Mouse (Mus musculus) cortical plate, adult 2 months (tissue): ENCODE data around the gene Man1b1. TPM values are rescaled to one million over a fixed set of nuclear protein-coding genes. Genes with fewer than 3 reads are reported as not detected.

ENCODE experiments used
- H3K27ac ChIP-seq: fragments of 200-500 bp; 2 replicates; pipeline ENCODE4 v1.5.1; 2012; ENCODE audit warnings: low read length, control low read depth, inconsistent platforms; ENCODE audit not compliant: insufficient read depth
- H3K4me1 ChIP-seq: fragments of 200-500 bp; 2 replicates; pipeline ENCODE4 v1.6.1; 2011; ENCODE audit warnings: low read length; ENCODE audit not compliant: control insufficient read depth, insufficient read depth
- H3K4me3 ChIP-seq: fragments of 200-500 bp; 2 replicates; pipeline ENCODE4 v1.5.1; 2011; ENCODE audit warnings: mild to moderate bottlenecking, low read length, control low read depth; ENCODE audit not compliant: insufficient read depth
- CTCF ChIP-seq: fragments of 200-500 bp; IDR thresholded peaks from 2 replicates; pipeline ENCODE4 v1.5.1; 2011; ENCODE audit warnings: mild to moderate bottlenecking, control low read depth, low read length; ENCODE audit not compliant: insufficient read depth; ENCODE audit errors: extremely low read depth
- POLR2A ChIP-seq: fragments of 200-500 bp; IDR thresholded peaks from 2 replicates; pipeline ENCODE4 v1.6.1; 2011; ENCODE audit warnings: mild to moderate bottlenecking, low read length, control low read depth; ENCODE audit not compliant: insufficient read depth; ENCODE audit errors: extremely low read depth
- polyA plus RNA-seq: library from polyadenylated mRNA; depleted of rRNA; stranded (reverse); fragments of >200 nt; gene quantifications from 2 replicates; pipeline ENCODE4 v1.2.3, GENCODE M21; 2012

Man1b1 gene
- polyA plus RNA-seq, 1 experiment, result 28.4 TPM

DNA sequence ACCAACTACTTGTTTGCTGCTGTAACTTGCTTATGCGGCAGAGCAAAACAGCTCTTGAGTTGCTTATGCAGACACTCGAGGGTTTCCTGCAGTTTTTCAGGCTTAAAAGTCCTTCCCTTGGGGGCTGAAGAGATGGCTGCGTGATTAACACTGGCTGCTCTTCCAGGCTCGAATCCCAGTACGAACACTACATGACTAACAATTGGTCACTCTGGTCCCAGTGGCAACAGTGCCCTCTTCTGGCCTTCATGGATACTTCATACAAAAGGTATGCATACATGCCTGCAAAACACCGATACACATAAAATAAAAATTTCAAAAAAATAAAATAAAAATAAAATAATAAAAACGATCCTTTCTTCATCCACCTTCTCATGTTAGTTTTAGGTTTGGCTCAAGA is 3.7 kb upstream of the Man1b1 start:
- no peak overlapping the region for H3K4me3 ChIP-seq
- H3K27ac ChIP-seq, result no peak overlapping the region
- TF ChIP-seq CTCF (peak; percentile 55), POLR2A (no peak)
- peaks cover 2% of the 10 kb centered on the region; the same call in 1 of the 2 replicates for H3K4me1 ChIP-seq

GRCm38 (mm10) chr2:25331470-25331869 is 668 bp upstream of the Man1b1 start:
- Histone ChIP-seq H3K27ac (no peak overlapping the region), H3K4me3 (peak overlapping the region; percentile 46), H3K4me1 (peaks cover 2% of the 10 kb centered on the region; the same call in 1 of the 2 replicates)
- TF ChIP-seq CTCF (no peak), POLR2A (no peak)

GRCm38 (mm10) chr2:25333569-25333968 is 1.4 kb downstream of the Man1b1 start:
- Histone ChIP-seq H3K27ac (no peak overlapping the region), H3K4me3 (peak overlapping the region; percentile 46; the same call in 1 of the 2 replicates), H3K4me1 (peaks cover 2% of the 10 kb centered on the region; the same call in 1 of the 2 replicates)
- TF ChIP-seq CTCF, result no peak

DNA sequence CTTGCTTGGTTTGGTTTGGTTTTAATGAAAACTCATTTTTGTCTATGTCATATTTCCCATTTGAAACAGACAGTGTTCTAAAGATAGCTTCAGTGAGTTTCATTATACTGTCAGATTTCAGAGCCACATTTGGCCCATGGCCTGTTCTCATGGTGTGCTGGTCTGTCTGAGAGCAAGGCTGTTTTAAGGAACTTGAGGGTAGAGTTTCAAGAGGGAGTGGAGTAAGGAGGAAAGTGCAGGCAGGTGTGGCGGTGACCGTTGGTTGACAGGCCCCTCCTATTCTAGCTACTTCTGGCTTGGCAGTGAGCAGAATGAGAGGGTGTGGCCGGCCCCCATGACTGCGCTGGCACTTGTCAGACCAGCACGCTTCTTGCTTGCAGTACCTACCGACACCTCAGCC is 6.2 kb downstream of the Man1b1 start:
- H3K4me1 ChIP-seq, result no peaks in the 10 kb centered on the region; the same call in 1 of the 2 replicates
- H3K27ac ChIP-seq, result no peak overlapping the region
- no peak overlapping the region for H3K4me3 ChIP-seq
- TF ChIP-seq CTCF (no peak), POLR2A (no peak)

DNA sequence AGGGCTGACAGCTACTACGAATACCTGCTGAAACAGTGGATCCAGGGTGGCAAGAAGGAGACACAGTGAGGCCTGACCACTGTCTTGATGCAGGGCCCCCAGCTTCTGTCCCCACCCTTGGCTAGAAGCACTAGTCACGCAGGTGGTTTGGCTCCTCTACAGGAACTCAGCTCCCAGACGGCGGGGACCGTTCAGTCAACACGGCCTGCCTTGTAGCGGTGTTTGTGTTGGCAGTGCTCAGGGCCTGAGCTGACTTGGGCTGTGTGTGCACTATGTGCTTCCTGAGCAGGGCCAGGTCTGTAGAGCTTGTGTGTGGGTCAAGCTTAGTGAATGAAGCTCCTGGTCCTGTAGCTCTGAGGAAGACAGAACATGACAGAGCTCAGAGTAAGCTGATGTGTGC is 16.0 kb downstream of the Man1b1 start:
- H3K27ac ChIP-seq, result no peak overlapping the region
- TF ChIP-seq POLR2A, result no peak
- no peak for TF ChIP-seq CTCF
- no peaks in the 10 kb centered on the region for H3K4me1 ChIP-seq
- H3K4me3 ChIP-seq, result no peak overlapping the region

- H3K4me3 ChIP-seq, result no peak overlapping the region
- TF ChIP-seq POLR2A (no peak), CTCF (no peak)
- no peaks in the 10 kb centered on the region for H3K4me1 ChIP-seq
- no peak overlapping the region for H3K27ac ChIP-seq
These were observed 17.4 kb downstream of the Man1b1 start for GRCm38 (mm10) chr2:25349499-25349898.

DNA sequence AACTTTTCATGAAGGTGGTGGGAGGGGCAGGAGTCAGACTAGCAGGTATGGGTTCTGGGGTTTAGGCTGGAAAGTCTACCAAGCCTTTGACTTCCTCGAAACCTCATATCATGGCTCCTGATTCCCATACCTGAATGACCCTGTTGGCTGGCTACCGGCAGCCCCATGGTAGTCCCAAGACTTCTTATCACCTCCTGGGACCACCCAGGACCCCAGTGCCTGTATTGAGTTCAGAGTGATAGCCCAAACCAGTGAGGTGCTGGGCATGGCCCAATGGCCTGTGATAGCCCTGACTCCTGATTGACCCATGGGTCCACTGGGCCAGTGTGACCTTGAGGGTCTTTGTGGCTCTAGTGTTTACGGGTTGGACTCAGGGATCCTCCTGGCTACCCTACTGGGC is 18.6 kb downstream of the Man1b1 start:
- Histone ChIP-seq H3K4me3 (no peak overlapping the region), H3K27ac (no peak overlapping the region), H3K4me1 (peaks cover 7% of the 10 kb centered on the region)
- no peak for TF ChIP-seq POLR2A
- TF ChIP-seq CTCF, result no peak

DNA sequence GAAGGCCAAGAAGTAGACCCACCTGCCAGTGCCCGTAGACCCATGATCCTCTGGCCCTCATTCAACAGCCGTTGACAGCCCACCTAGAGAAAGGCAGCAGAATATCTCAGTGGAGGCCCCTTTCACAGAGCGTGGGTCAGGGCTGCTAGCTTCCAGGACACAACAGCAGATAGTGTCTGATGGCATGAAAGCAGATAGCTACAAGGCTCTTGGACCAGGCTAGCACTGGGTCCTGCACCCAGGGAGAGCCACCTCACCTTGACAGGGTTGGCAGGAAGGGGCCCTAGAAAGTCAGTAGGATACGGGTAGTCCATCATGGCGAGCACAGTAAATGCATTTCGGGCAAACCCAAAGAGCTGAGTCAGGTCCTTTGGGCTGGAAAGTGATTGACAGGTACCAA is 22.1 kb downstream of the Man1b1 start:
- Histone ChIP-seq H3K4me1 (peaks cover 7% of the 10 kb centered on the region), H3K4me3 (no peak overlapping the region), H3K27ac (no peak overlapping the region)
- TF ChIP-seq CTCF (no peak), POLR2A (no peak)

DNA sequence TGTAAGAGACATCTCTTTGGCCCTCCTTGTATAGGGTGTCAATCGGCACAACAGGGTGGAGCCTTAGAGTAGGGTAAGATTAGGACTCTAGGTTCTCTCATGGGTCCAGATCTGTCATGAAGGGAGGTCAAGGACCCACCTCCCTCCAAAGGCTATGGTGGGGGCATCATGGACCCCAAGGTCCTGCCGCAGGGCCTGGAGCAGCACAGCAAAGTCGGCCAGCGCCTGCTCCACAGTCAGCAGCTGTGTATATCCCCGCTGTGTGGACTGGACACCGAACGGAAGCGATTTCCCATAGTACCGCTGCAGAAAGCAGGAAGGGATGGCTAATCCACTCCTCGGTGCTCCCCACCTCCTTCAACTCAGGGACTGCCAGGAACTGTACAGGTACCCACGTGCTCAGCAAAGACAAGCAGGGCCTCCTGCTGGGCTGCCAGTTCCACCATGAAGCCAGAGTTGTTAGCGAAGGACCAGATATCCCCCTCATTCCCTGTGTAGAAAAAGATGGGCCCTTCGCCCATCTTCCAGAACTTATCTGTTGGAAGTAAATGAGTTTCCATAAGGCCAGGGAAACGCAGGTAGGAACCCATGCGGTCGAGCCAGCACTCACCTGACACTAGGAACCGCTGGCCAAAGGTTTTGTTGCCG is 23.4 kb downstream of the Man1b1 start:
- TF ChIP-seq CTCF (no peak), POLR2A (no peak)
- Histone ChIP-seq H3K4me1 (peaks cover 7% of the 10 kb centered on the region), H3K27ac (no peak overlapping the region), H3K4me3 (peak overlapping the region; percentile 63)

GRCm38 (mm10) chr2:25356208-25357079 is 24.3 kb downstream of the Man1b1 start, which contains the start of gene Dpp7:
Dpp7 (minus strand) TSS chr2:25356359.
- Histone ChIP-seq H3K4me3 (peak within 1 kb of the TSS; percentile 63), H3K27ac (no peak within 1 kb of the TSS), H3K4me1 (peaks cover 7% of the 10 kb centered on the region)
- TF ChIP-seq CTCF (no peak), POLR2A (peak; percentile 70)
